Mouse (Mus musculus): ENCODE results near the gene Ube2o. TPM values are rescaled to one million over a fixed set of nuclear protein-coding genes. Genes with fewer than 3 reads are reported as not detected.

Gene Ube2o
- polyA plus RNA-seq, 1 experiment from 2014 or later, result 15.5 TPM

DNA sequence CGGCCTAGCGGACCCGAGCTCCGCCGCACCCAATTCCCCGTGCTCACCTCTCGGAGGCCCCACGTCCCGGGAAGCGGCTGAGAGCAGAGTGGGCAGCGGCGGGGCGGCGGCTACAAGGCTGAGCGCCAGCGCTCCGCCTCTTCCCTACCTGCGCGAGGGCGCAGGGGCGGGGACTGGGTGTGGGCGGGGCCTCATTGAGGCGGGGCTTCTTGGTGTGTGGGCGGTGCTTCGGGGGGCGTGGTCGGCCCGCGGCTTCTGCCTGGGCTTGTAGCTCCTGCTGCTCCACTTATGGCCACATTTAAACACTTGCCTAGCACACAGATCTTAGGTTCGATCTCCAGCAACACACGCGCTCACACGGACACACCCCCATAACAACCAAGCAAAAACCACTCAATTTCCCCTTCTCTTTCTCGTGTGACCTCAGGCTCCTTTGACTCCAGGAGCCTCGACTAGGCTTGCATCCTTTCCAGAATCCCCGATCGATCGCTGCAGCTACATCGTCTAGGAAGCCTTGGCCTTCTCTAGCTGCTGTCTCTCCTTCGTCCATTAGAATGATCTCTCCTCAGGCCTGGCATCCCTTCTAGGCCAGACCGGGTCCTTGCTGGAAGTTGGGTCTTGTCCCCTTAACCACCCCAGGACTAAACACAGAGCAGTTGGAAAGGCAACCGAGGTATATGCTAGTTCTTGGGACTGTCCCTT, 43.0 kb upstream of the Ube2o start:
- Histone ChIP-seq H3K4me3 (ENCODE audit: low read depth, low read length) (peak overlapping the region; percentile 48), H3K9ac (ENCODE audit: low read depth, low read length) (peak overlapping the region; percentile 56), H3K4me1 (ENCODE audit: control insufficient read depth, insufficient read depth, low read length) (peaks cover 5% of the 10 kb centered on the region; the same call in 1 of the 2 replicates), H3K4me2 (ENCODE audit: low read length) (peak overlapping the region; percentile 78), H3K9me3 (replicated peaks; ENCODE audit: control insufficient read depth, low read length, poor library complexity, severe bottlenecking) (no peaks in the 10 kb centered on the region), H3K27ac (ENCODE audit: low read length) (no peak overlapping the region), H3K27me3 (ENCODE audit: control insufficient read depth, insufficient read depth, low read depth, low read length) (peaks cover 24% of the 10 kb centered on the region), H3K36me3 (ENCODE audit: control insufficient read depth, insufficient read depth, low read length) (no peaks in the 10 kb centered on the region)
- WGBS, result 16% methylated on average over 32 of the region's 42 CpGs
- no peak for ATAC-seq

DNA sequence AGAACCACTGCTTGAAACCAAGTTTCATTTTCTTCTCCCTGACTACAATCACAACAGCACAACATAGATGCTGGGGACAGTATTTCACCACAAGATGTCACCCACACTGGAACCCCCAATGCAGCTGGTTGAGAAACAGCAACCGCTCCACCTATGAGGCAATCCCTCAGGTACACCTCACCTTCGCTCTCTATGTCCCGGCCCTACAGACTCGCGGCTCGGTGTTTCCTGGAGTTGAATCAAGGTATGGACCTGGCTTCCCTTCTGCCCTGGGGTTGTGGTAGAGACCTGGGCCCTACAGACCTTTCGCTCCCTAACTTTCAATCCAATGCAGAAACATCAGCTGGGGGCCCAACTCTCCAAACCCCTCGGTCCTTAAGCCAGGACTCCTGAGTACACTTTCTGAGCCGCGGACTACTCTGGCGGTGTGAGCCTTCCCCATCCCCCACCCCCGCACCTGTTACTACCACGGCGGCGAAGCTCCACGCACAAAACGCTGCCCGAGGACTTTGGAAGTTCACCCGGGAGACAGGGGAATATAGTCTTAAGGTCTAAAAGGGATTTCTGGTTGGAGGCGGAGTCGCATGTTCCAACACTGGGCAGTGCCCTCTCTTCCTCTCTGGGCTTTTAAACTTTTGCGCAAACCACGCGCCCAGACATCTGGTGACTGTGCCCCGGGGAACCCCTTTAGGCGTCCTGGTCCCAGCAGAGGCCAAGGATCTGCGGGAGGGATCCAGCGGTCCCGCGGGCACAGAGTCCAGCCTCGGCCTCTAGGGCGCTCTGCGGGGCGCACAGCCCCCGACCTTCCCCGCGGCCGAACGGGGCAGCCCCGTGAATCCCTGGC, 42.3 kb upstream of the Ube2o start:
- Histone ChIP-seq H3K27ac (ENCODE audit: low read length) (no peak overlapping the region), H3K9ac (ENCODE audit: low read depth, low read length) (peak overlapping the region; percentile 56), H3K4me2 (ENCODE audit: low read length) (peak overlapping the region; percentile 78), H3K4me3 (ENCODE audit: low read depth, low read length) (peak overlapping the region; percentile 48), H3K27me3 (ENCODE audit: control insufficient read depth, insufficient read depth, low read depth, low read length) (peaks cover 24% of the 10 kb centered on the region), H3K9me3 (replicated peaks; ENCODE audit: control insufficient read depth, low read length, poor library complexity, severe bottlenecking) (no peaks in the 10 kb centered on the region), H3K36me3 (ENCODE audit: control insufficient read depth, insufficient read depth, low read length) (no peaks in the 10 kb centered on the region), H3K4me1 (ENCODE audit: control insufficient read depth, insufficient read depth, low read length) (peaks cover 5% of the 10 kb centered on the region; the same call in 1 of the 2 replicates)
- WGBS, result 7% methylated on average over 40 of the region's 40 CpGs
- ATAC-seq, result no peak

DNA sequence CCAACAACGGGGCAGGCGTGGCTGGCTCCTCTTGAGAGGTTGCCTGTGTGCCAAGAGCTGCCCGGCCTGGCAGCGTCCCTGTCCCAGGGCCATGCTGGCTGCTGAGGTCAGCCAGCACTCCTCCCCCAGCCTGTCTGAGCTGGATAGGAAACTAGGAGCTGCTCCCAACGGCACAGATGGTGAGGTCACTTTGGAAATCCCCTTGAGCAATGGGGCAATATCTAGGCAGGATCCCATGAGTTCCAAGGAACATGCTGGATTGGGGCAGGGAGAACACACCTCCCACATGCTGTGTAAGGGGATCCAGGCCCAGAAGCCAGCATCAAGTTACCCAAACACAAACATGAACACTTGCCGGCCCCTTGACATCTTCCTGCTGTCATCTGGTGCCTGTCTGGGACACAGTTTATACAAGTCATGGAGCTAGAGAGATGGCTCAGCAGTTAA, 40.0 kb upstream of the Ube2o start:
- no peak overlapping the region for H3K4me2 ChIP-seq (ENCODE audit: low read length)
- no peaks in the 10 kb centered on the region for H3K9me3 ChIP-seq (replicated peaks; ENCODE audit: control insufficient read depth, low read length, poor library complexity, severe bottlenecking)
- H3K27me3 ChIP-seq (ENCODE audit: control insufficient read depth, insufficient read depth, low read depth, low read length), result peaks cover 24% of the 10 kb centered on the region
- no peaks in the 10 kb centered on the region for H3K36me3 ChIP-seq (ENCODE audit: control insufficient read depth, insufficient read depth, low read length)
- no peak overlapping the region for H3K4me3 ChIP-seq (ENCODE audit: low read depth, low read length)
- H3K27ac ChIP-seq (ENCODE audit: low read length), result no peak overlapping the region
- peaks cover 5% of the 10 kb centered on the region; the same call in 1 of the 2 replicates for H3K4me1 ChIP-seq (ENCODE audit: control insufficient read depth, insufficient read depth, low read length)
- ATAC-seq, result no peak; the same call in 1 of the 2 replicates
- H3K9ac ChIP-seq (ENCODE audit: low read depth, low read length), result no peak overlapping the region
- 52% methylated on average over 6 of the region's 6 CpGs for WGBS

DNA sequence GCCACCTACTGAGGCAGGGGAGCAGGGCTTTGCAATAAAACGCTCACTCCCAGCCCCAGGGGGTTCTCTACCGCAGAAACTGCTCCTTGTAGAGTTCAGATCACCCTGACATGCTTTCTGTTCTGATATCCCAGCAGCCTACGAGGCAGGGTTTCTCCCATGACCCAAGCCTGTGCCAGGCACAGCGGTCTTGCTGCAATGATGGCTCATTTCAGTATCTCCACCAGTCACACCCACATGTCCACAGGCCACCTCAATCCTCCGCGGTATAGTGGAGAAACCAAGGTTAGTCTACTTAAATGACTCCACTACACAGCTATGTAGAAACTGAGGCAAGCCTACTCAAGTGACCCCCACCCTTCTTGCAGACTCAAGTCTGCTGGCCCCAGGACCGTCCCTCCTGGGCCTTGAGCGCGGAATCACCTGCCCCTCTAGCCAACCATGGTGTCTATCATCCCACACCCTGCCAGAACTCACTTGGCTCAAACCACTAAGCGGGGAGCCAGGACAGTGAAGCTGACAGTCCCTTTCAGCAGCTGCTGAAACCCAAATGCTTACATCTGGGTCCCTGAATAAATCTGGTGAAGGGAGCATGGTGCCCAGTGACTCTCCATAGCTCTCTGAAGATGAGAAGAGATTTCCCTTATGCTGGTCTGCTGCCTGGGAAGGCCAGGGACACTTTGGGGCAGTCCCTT, 39.5 kb upstream of the Ube2o start:
- Histone ChIP-seq H3K4me1 (ENCODE audit: control insufficient read depth, insufficient read depth, low read length) (peaks cover 5% of the 10 kb centered on the region; the same call in 1 of the 2 replicates), H3K4me2 (ENCODE audit: low read length) (no peak overlapping the region), H3K4me3 (ENCODE audit: low read depth, low read length) (no peak overlapping the region), H3K36me3 (ENCODE audit: control insufficient read depth, insufficient read depth, low read length) (no peaks in the 10 kb centered on the region), H3K27me3 (ENCODE audit: control insufficient read depth, insufficient read depth, low read depth, low read length) (peaks cover 24% of the 10 kb centered on the region), H3K9ac (ENCODE audit: low read depth, low read length) (no peak overlapping the region), H3K9me3 (replicated peaks; ENCODE audit: control insufficient read depth, low read length, poor library complexity, severe bottlenecking) (no peaks in the 10 kb centered on the region), H3K27ac (ENCODE audit: low read length) (no peak overlapping the region)
- WGBS, result 79% methylated on average over 10 of the region's 10 CpGs
- ATAC-seq, result no peak

DNA sequence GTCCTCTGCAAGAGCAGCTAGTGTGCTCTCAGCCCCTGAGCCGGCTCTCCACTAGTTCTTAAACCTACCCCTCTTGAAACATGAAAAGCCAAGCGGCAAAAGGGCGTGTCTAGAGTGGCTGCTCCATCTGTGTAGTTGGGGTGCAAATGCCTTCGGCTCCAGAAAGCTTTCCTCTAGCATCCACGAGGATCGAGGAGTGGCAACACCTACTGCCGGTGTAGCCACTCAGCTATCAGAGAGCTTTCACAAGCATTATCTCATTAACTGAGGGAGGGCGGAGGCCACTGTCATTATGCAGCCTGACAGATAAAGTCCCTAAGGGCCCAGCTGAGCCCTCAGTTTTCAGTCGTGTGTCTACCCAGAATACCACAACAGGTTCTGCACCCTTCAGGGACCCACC, 38.8 kb upstream of the Ube2o start:
- Histone ChIP-seq H3K9me3 (replicated peaks; ENCODE audit: control insufficient read depth, low read length, poor library complexity, severe bottlenecking) (no peaks in the 10 kb centered on the region), H3K4me1 (ENCODE audit: control insufficient read depth, insufficient read depth, low read length) (peaks cover 5% of the 10 kb centered on the region; the same call in 1 of the 2 replicates), H3K27me3 (ENCODE audit: control insufficient read depth, insufficient read depth, low read depth, low read length) (peaks cover 20% of the 10 kb centered on the region), H3K4me3 (ENCODE audit: low read depth, low read length) (no peak overlapping the region), H3K27ac (ENCODE audit: low read length) (no peak overlapping the region), H3K9ac (ENCODE audit: low read depth, low read length) (no peak overlapping the region), H3K36me3 (ENCODE audit: control insufficient read depth, insufficient read depth, low read length) (no peaks in the 10 kb centered on the region), H3K4me2 (ENCODE audit: low read length) (no peak overlapping the region)
- WGBS, result 37% methylated on average over 9 of the region's 9 CpGs
- ATAC-seq, result no peak

DNA sequence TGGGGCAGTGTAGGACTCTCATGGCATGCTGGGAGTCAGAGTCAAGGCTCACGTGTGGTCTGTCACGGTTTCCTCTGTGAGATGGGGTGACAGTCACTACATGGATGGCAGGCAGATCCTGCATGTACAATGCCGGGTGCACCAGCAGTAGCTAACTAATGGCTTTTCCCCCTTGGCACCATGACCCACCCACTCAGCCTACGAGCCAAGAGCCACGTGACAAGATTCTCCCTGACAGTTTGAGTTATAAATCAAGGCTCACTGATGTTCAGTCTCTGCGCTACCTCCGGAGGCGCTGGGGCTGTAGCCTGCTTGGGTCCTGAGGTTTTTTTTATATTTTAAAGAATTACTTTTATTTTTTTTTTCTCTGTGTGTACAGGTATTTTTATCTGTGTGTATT, 38.3 kb upstream of the Ube2o start:
- Histone ChIP-seq H3K4me2 (ENCODE audit: low read length) (no peak overlapping the region), H3K4me3 (ENCODE audit: low read depth, low read length) (no peak overlapping the region), H3K27me3 (ENCODE audit: control insufficient read depth, insufficient read depth, low read depth, low read length) (peaks cover 15% of the 10 kb centered on the region), H3K36me3 (ENCODE audit: control insufficient read depth, insufficient read depth, low read length) (no peaks in the 10 kb centered on the region), H3K4me1 (ENCODE audit: control insufficient read depth, insufficient read depth, low read length) (peaks cover 2% of the 10 kb centered on the region; the same call in 1 of the 2 replicates), H3K9me3 (replicated peaks; ENCODE audit: control insufficient read depth, low read length, poor library complexity, severe bottlenecking) (no peaks in the 10 kb centered on the region), H3K27ac (ENCODE audit: low read length) (no peak overlapping the region), H3K9ac (ENCODE audit: low read depth, low read length) (no peak overlapping the region)
- no peak for ATAC-seq
- 76% methylated on average over 8 of the region's 8 CpGs for WGBS

DNA sequence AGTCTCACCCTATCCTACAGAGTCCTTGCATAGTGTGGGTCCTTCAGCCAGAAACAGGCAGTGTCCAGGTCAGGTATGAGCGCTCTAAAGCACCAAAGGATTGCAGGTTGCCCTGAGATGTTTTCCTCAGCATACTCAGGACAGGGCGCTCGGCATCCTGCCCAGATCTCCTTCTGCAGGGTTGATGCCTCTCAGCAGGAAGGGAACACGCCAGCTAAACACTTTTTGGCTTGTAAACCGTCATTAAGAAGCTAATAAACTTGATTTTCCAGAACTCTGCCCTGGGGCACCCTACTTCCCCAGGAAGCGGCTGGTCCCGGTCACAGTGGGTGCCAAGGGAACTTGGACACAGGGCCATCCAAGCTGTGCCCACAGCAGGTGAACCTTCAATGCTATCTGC, 37.9 kb upstream of the Ube2o start:
- Histone ChIP-seq H3K4me1 (ENCODE audit: control insufficient read depth, insufficient read depth, low read length) (no peaks in the 10 kb centered on the region), H3K27me3 (ENCODE audit: control insufficient read depth, insufficient read depth, low read depth, low read length) (peaks cover 12% of the 10 kb centered on the region), H3K36me3 (ENCODE audit: control insufficient read depth, insufficient read depth, low read length) (no peaks in the 10 kb centered on the region), H3K4me3 (ENCODE audit: low read depth, low read length) (no peak overlapping the region), H3K9me3 (replicated peaks; ENCODE audit: control insufficient read depth, low read length, poor library complexity, severe bottlenecking) (no peaks in the 10 kb centered on the region), H3K27ac (ENCODE audit: low read length) (no peak overlapping the region), H3K9ac (ENCODE audit: low read depth, low read length) (no peak overlapping the region), H3K4me2 (ENCODE audit: low read length) (no peak overlapping the region)
- 88% methylated on average over 7 of the region's 7 CpGs for WGBS
- ATAC-seq, result no peak

DNA sequence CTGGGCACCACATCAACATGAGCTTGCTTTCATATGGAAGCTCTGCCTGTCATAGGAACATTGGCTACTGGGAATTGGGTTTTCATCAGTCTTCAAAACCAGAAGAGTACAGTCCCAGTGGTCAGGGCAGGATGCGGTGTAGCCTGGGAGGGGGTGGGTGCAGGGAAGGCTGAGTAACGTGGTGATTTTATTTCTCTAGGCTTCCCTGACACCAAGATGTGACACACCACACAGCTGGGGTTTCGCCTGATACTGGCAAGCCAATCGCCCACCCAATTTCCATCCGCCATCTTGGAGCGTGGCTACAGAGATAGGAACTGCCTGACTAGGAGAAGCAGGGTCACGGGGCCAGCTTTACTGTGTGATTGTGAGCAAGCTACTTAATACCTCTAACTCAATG, 37.4 kb upstream of the Ube2o start:
- ATAC-seq, result no peak
- 88% methylated on average over 7 of the region's 7 CpGs for WGBS
- no peak overlapping the region for H3K4me3 ChIP-seq (ENCODE audit: low read depth, low read length)
- no peak overlapping the region for H3K27ac ChIP-seq (ENCODE audit: low read length)
- H3K36me3 ChIP-seq (ENCODE audit: control insufficient read depth, insufficient read depth, low read length), result no peaks in the 10 kb centered on the region
- H3K9ac ChIP-seq (ENCODE audit: low read depth, low read length), result no peak overlapping the region
- no peak overlapping the region for H3K4me2 ChIP-seq (ENCODE audit: low read length)
- no peaks in the 10 kb centered on the region for H3K9me3 ChIP-seq (replicated peaks; ENCODE audit: control insufficient read depth, low read length, poor library complexity, severe bottlenecking)
- peaks cover 8% of the 10 kb centered on the region for H3K27me3 ChIP-seq (ENCODE audit: control insufficient read depth, insufficient read depth, low read depth, low read length)
- no peaks in the 10 kb centered on the region for H3K4me1 ChIP-seq (ENCODE audit: control insufficient read depth, insufficient read depth, low read length)

Measured in midbrain, embryonic 16.5 days (tissue).